Mouse (Mus musculus): ENCODE results near the gene Adora1.

The Adora1 gene

DNA sequence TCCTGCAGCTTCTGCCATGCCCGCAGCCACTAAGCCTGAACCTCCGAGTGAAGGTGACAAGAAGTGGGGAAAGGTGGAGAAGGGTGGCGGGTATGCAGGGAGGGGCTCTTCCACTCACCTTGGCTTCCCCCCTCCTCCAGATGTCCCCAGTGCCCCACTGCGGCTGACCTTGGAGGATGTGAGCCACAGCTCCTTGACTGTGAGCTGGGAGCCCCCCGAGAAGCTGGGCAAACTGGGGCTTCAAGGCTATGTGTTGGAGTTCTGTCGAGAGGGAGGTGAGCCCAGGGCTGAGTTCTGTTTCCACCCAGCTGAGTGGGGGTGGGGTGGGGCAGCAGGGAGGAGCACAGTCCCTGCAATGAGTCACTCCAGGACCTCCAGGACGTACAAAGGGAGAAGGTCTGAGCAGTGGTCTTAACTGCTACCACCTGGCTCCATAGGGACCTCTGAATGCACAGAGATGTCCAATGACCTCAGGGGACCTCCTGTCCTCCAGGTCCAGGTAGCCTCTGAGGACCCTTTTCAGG lies 41.5 kb downstream of the Adora1 start:
- DNase-seq: no peak

DNA sequence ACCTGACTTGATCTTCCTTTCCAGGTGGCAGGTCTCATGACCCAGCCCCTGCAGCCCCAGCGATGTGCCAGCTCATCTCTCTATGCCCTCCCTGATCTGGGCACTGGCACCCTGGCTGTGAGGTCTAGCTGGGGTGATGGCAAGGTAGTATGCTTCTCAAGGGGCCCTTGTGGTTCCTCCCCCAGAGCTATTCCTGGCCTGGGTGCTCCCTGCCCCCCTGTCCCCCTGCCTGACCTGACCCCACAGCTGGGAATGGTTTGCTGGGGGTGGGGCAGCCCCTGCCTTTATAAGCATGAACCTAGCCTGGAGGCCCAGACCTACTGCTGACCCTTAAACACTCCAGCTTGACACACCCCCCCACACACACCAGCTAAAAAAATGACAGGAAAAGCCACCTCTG lies 42.1 kb downstream of the Adora1 start, which contains the start of gene Mybph:
Gene Mybph (plus strand): TSS at position 323 of the 400 bp plus-strand sequence.
- DNase-seq: no peak

DNA sequence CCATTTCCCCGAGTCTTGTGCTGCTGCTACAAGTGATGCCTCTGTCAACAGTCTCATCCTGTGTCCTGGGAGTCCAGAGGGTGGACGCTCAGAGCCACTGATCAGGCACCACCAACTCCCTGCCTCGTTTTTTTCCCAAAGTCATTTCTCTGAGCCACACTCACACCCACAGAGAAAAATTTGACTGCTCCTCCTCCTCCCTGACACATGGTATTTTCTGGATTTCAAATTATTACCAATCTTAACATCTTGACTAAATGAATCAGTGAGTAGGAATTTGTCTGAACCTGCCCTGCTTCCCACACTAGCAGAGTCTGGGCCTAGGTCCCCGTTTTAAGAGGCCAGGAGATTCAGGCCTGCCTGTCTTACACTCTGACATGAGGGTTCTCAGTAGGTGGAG lies 43.2 kb downstream of the Adora1 start:
- no peak for DNase-seq

DNA sequence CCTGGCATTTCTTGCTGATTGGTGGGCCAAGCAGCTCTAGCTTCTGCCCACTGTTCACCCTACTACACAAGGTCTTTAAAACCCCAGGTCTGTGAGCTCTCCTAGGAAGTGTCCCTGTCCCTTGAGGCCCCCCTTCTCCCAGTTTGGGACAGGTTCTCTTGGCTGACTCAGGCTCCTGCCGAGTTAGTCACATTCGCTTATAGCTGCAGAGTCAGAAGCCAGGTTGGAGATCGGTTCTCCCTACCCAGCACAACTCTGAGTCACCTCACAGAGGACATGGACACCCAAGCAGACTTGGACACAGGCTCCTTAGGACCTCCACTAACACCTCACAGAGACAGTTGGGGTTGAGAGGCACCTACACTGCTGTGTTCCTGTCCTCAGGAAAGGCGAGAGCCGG lies 44.0 kb downstream of the Adora1 start:
- DNase-seq: no peak

DNA sequence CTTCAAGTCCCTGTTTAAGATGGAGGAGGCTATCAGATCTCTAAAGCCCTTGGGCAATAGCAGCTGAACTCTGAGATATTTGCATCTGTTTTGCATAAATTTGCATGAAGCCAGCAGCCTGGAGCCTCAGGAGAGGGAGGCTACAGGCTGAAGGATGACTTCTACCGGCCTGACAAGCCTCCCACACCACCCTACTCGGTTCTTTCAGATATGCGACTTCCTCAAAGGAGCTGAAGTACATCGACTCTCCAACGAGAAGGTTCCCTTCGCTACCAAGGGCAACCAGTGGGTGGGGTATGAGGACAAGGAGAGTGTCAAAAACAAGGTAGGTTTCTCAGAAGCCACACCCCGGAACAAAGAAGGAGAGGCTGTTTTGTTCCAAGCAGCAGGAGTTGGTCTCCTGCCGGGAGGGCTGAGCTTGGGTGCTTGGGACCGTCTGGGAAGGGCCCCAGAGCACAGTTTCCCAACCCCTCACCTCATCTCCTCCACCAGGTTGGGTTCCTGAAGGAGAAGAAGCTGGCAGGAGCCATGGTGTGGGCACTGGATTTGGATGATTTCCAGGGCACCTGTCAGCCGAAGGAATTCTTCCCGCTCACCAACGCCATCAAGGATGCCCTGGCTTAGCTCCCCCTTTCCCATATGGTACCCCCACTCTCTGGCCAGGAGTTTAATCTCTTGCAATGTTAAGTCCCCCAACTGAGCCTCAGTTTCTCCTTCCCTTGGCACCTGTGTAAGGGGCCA lies 46.1 kb downstream of the Adora1 start:
- no peak for DNase-seq

DNA sequence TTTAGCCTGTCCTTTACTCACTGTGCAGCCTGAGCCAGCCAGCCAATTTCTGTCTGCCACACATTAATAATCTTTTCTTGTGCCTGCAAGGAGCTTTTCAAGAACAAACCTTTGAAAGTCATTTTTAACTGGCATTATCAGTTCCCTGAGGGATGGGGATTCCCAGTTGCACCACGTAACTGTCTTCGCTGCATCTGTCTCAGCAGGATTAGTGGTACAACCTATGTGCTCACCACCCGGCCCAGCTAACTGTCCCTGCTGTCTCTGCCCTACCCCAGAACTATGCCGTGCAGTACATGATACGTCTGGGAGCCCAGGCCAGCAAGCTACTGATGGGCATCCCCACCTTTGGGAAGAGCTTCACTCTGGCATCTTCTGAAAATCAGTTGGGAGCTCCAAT lies 47.0 kb downstream of the Adora1 start:
- no peak for DNase-seq

DNA sequence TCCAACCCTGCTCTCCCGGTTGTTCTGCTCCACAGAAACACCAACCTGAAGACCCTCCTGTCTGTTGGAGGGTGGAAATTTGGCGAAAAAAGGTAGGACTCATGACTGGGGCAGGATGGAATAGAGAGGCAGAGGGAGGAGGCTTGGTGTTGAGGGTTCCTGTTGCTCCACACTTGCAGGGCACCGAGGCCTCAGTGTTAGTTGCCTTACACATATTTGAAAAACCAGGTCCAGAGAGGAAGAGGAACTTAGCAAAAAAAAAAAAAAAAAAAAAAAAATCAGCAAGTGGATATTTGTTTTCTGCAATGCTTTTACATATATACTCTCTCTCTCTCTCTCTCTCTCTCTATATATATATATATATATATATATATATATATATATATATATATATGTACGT lies 51.1 kb downstream of the Adora1 start:
- DNase-seq: no peak

DNA sequence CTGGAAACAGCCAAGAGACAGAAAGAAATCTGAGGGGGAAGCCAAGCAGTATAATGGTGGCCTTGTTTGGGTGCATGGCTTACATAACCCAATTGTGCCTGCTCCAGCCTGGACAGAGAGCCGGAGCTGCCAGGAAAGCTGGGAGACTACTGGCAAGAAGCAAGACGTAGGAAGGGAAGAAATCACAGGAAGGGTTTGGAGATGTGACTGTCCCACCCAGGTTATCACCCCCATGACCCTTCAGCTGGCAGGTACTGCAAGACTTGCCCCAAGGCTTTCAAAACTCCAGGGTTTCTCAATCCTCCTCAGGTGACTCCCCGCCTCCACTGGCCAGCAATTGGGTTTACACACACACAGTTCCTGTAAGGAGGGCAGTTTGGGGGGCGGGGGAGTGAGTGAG lies 53.2 kb downstream of the Adora1 start, which contains the start of gene Chil1:
Gene Chil1 (plus strand): TSS at position 152 of the 400 bp plus-strand sequence.
- no peak for DNase-seq

DNA sequence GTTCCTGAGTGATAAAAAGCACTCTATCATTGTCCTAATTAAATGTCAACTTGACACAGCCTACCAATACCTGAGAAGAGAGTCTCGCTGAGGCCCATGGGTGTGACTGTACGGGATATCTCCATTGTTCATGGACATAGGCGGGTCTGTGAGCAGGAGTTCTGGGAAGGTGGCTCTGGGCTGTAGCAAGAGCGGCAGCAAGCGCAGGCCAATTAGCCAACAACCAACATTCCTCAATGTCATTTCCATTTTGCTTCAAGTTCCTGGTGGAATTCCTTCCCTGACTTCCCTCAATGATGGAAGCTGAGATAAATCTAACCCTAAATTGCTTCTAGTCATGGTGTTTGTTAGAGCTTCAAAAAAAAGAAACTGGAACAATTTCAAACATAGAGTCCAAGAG lies 57.3 kb downstream of the Adora1 start:
- no peak for DNase-seq

DNA sequence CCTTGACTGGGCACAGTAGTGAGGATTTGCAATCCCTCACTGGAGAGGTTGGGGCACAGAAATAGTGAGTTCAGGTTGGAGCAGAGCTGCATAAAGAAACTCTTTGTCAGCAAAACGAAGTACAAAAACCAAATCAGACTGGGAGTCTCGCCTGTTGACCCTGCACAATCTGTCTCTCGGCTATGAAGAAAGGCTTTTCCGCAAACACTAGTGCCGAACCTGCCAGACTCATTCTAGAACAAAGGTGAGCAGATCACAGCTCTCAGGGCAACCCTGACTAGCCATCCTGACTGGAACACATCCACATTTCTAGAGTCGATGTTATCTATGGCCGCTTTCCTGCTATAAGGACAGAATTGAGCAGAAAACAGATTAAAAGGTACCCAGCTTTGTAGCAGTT lies 62.1 kb downstream of the Adora1 start:
- DNase-seq: no peak

DNA sequence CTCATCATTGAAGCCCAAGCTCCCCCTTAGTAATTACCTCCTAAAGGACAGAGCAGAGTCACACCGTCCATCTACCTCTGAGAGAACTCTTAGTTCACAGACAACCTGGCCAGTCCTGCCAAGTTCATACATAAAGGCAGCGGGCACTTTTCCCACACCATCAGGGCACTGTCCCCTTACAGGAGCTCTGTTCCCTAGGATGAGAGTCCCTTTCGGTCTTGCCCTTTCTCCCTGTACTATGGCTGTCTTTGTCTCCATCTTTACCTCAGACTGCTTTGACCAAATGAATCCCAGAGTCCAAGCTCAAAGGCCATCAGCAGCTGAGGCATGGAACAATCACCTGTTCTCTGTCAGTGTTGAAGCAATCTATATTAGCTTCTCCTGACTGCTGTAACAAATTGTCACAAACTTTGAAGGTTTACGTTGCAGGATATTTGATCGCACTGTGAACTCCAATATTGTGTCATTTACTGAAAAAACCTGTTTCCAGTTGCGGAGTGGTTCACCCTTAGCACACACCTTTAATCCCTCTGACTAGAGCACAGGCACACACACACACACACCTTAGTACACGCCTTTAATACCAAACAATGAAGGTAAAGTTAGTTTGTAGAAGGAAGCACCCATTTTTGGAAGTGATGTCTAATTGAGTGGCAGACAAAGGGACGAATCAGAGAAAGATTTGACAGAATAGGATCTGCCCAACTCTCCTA lies 66.1 kb downstream of the Adora1 start:
- no peak for DNase-seq

DNA sequence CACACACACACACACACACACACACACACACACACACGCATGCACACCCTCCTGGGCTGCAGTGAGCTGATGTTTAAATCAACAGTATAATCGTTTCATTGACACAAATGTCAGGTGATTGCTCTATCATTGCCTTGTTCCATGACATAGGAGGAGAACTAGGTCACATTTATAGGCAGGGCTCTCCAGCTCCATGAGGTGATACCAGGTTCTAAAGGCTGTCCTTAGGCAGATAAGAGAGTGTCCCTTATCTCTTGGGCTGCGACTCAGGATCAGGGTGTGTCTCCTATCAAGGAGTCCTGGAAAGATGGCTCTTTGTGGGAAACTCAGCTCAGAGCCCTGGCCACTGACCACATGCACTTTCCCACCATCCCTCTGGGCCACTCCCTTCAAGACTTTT lies 66.7 kb downstream of the Adora1 start:
- DNase-seq: no peak

DNA sequence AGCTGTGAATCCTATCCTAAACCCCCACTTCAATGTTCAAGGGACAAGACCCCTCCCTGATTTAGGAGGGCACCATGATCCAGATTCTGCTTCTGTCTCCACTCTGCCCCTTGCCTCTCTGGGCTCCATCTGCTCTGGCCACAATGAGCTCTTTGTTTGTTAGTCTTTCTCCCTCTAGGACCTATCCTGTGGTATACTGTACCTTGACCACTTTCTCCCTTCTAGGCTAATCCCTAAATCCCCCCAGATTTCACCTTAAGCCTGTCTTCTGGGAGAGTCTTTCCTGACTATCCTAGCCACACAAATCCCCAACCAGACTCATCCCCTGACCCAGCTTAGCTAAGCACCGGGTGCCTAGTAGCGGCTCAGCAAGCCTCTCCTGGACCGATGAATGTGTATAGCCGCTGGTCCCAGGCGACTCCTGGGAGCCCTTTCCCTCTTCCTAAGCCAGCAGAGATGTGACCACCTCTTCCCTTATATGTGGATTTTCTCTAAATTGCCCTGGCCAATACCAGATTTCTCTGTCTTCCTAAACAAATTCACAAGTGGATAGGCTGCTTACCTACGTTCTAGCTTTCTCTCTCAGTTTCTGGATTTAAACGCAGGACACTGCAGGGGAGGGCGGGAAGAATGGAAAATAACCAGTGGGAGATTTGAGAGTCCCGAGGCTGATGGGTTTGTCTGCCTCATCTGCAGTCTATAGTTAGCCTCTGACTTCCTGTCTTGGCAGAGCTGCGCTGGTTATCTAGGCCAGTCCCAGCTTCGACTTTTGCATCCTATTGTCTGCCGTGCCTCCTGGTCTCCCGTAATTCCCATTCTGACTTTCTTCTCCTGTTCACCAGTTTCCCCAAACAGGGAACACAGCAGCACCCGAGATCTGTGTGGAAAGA lies 67.6 kb downstream of the Adora1 start:
- no peak for DNase-seq

DNA sequence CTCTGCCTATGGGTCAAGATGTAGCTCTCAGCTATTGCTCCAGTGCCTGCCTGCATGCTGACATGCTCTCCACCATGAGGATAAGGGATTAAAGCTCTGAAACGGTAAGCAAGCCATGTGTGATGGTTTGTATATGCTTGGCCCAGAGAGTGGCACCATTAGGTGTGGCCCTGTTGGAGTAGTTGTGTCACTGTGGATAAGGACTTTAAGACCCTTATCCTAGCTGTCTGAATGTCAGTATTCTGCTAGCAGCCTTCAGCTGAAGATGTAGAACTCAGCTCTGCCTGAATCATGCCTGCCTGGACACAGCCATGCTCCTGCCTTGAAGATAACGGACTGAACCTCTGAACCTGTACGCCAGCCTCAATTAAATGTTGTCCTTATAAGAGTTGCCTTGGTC lies 68.7 kb downstream of the Adora1 start:
- DNase-seq: no peak

DNA sequence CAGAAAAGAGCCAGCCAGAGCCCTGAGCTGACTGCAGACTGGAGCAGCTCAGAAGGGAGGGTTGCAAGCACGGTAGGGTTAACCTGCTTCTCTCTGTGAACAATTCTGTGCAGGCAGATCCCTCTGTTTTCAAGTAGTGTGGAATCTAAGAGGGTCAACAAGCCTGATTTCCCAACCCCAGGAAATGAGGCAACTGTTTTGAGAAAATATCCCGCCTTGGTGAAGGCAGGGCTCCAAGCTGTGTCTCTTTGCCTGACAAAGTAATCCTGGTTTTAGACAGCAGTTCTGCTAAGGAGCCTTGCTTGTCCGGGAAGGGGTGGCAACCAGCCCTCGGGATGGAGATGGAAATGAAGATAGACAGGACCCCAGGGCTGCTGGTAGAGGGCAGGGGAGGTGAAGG lies 70.8 kb downstream of the Adora1 start:
- DNase-seq: no peak

DNA sequence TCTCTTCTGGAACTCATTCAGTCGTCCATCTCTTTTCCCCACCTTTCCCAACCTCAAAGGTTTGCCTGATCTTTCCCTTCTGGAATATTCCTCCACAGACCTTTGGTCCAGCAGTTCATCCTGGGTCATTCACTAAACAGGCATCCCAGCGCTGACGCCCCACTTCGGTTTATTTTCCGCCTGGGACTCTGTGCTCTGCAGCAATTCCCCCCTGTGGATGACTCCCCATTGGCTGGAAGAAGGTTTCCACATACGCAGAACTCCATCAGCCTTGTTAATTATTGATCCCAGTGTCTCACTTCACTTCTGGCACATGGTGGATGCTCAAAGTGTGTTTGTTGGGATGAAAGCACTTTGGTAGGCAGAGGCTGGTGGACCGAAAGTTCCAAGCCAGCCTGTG lies 71.8 kb downstream of the Adora1 start:
- peak; percentile 13 for DNase-seq

DNA sequence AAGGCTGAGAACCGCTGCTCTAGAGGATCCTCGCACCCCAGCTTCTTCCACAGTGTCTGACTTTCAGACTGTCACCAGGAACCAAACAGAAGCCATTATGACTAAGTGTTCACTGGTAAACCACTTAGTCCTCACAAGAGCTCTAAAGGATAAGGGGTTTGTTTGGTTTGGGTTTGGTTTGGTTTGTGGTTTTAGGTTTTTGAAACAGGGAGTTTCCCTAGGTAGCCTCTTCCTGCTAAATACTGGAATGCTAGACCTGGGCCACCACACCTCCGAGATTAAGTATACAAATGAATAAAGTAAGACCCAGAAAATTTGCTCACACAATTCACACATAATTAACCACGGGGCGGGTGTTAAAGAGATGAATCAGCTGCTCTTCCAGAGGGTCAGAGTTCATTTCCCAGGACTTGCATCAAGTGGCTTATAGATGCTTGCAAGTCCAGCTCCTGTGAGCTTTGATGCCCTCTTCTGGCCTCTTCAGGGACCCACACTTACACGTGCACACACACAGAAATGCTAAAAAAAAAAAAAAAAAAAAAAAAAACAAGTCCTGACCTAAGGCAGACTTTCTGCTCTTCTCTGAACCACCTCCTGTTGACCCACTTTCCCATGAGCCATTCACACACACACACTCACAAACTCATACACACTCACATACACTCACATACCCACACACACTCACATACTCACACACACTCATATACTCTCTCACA lies 72.6 kb downstream of the Adora1 start:
- no peak for DNase-seq

DNA sequence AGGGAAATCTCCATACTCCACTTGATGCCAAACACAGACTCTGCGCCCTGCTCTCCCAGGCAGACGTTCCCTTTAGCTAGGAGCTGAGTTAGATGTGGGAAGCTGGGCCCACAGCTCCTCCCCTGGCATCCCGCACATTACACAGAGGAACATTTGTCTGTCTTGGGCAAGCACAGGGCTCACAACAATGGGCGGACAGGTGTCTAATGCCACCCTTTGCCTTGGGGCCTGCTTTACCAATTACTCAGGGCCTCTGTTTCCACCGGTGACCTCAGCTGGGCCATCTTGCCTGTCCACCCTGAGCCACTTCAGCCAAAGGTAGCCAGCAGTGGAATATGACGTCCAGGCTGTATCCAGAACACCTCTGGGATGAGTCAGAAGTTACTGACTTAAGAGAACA lies 73.8 kb downstream of the Adora1 start:
- no peak for DNase-seq

DNA sequence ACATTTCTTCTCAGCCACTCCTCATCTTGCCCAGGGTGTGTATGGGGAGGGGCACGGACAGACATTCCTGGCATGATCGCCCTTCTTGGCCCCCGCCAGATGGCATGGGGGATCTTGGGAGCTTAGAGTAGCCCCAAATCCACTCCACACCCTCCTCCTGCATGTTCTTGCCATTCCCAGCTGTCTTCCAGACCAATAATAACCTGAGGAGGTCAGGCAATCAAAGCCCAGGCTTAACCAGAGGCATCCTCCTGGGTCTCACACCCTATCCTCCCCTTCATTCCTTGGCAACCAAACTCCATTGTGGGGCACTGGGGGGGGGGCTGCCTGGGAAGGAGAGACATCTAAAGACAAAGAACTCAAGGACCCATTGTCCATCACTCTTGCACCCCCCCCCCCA lies 74.8 kb downstream of the Adora1 start:
- no peak for DNase-seq

DNA sequence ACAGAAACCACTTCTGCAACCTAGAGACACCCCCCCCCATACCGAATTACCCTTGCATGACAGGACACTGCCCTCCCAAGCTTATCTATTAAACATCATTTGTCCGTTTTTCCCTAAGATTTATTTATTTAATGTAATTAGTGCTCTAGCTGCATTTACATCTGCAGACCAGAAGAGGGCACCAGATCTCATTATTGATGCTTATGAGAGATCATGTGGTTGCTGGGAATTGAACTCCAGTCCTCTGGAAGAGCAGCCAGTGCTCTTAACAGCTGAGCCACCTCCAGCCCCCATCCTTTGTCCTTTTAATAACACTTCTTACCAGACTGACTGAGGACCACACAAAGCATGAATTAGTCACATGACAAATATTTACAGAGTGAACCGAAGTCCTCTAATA lies 80.6 kb downstream of the Adora1 start:
- no peak for DNase-seq

DNA sequence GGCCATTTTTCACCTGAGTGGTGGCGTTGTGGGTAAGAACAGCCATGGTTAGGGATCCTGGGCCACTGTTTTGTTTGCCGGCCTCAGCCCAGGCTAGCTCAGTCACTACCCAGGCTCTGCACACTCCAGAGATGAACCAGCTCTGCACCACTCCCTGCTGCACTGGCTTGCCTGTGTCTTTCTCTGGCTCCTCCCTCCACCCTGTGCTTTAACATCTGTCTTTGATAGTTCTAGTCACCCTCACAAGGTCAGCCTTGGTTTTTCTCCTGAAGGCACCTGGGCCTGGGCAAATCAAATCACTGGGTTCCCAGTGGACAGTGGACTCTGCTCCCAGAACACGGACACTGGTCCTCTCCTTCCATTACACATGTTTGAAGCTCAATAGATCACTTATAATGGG lies 81.1 kb downstream of the Adora1 start:
- no peak for DNase-seq

All from kidney, postnatal 14 days (tissue).